Mouse (Mus musculus) bone marrow, adult 2 months (tissue): ENCODE results near the gene Erich4.

Experiments used
- CTCF ChIP-seq: fragments of 200-500 bp; IDR thresholded peaks from 2 replicates; pipeline ENCODE4 v1.5.1; 2011; ENCODE audit warnings: low read length, control low read depth; ENCODE audit not compliant: control insufficient read depth, insufficient read depth
- POLR2A ChIP-seq: fragments of 200-500 bp; IDR thresholded peaks from 2 replicates; pipeline ENCODE4 v1.6.1; 2011; ENCODE audit warnings: low read depth, mild to moderate bottlenecking, control low read depth, low read length, borderline replicate concordance; ENCODE audit not compliant: control insufficient read depth

- TF ChIP-seq CTCF (no peak), POLR2A (no peak)
Measured at GRCm38 (mm10) chr7:25657785-25658184, 42.1 kb upstream of the Erich4 start.
